ENCODE assay signal across 17 mouse cellular contexts in the genomic region with DNA sequence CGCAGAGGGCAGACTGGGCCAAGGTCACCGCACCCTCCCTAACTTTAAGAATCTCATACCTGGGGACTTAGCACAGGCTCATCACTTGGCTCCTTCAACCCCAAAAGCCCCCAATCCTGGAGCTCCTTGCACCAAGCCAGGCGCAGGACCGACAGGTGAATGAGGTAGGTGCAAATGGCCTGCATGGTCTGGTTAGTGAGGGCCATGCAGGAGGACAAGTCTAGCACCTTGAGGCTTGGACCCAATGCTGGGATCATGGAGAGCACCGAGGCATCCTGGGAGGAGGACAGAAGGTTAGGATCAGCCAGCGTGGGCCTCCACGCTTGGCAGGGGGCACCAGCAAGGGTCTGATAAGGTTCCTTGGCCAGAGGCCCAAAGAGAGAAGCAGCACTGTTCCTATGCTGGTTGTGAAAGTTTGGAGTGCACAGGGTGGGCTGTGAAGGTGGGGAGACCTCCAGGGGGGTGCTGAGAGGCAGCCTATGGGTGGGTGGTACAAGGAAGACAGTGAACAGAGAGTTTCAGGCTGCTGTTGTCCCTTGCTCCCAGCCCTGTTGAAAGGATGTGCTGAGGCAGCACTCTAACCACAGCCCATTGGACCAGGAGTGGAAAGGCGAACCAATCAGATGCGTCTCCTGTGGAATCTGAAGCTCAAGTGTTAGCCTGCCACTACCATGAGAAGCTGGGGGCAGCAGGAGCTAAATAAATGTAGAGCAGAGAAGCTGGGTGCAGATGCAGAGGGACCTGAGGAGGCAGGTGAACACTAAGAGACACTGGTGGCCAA. TPM values are rescaled to one million over a fixed set of nuclear protein-coding genes. Genes with fewer than 3 reads are reported as not detected.
DNase-seq lines count a peak whose midpoint lies in the region; ATAC-seq and TF ChIP-seq lines count a peak whose summit lies in the region.
"Had no signal": no experiment of that assay in that cellular context is flagged by ENCODE, and none has a peak within 500 bp of the region (broad histone marks: within the 10 kb centered on the region; RNA-seq: fewer than 3 reads in every experiment).

No protein-coding gene starts in this region.

- ATAC-seq in cerebellum, adult (ENCODE audit: insufficient number of reproducible peaks, low FRiP score, low TSS enrichment), result no peak
- ATAC-seq in heart, embryonic 11.5 days (replicated peaks; ENCODE audit: insufficient number of reproducible peaks, low FRiP score, low TSS enrichment), result no peak
- ATAC-seq in midbrain, embryonic 11.5 days (ENCODE audit: low FRiP score), result no peak
- no peak for ATAC-seq in midbrain, embryonic 15.5 days (replicated peaks)
- peak; percentile 18 for ATAC-seq in megakaryocyte progenitor cell, adult 5-6 weeks (replicated peaks; ENCODE audit: poor library complexity)
- no peak for ATAC-seq in intestine, embryonic 16.5 days
- ATAC-seq: hindbrain, postnatal 0 days had no signal

- no peak overlapping the region for H3K9ac ChIP-seq in heart, embryonic 11.5 days (ENCODE audit: low read depth, low read length)
- no peak overlapping the region for H3K9ac ChIP-seq in midbrain, embryonic 11.5 days (ENCODE audit: low read length)
- H3K9ac ChIP-seq in midbrain, embryonic 15.5 days, result no peak overlapping the region
- no peak overlapping the region for H3K9ac ChIP-seq in intestine, embryonic 16.5 days (ENCODE audit: low read depth, low read length)
- H3K9ac ChIP-seq: limb, embryonic 15.5 days; midbrain, embryonic 12.5 days had no signal

- H3K4me3 ChIP-seq in cerebellum, adult 2 months (replicated peaks; ENCODE audit: insufficient read depth, low read depth, low read length), result no peak overlapping the region
- H3K4me3 ChIP-seq in heart, embryonic 11.5 days (ENCODE audit: low read depth, low read length), result no peak overlapping the region
- H3K4me3 ChIP-seq in midbrain, embryonic 11.5 days (ENCODE audit: low read depth, low read length), result no peak overlapping the region
- no peak overlapping the region for H3K4me3 ChIP-seq in midbrain, embryonic 15.5 days
- no peak overlapping the region for H3K4me3 ChIP-seq in intestine, embryonic 16.5 days (ENCODE audit: low read length)
- H3K4me3 ChIP-seq: limb, embryonic 15.5 days; midbrain, embryonic 12.5 days had no signal

- H3K36me3 ChIP-seq in heart, embryonic 11.5 days (ENCODE audit: control insufficient read depth, insufficient read depth, low read length), result peaks cover 26% of the 10 kb centered on the region
- H3K36me3 ChIP-seq in midbrain, embryonic 11.5 days (ENCODE audit: control insufficient read depth, insufficient read depth, low read length), result peaks cover 7% of the 10 kb centered on the region
- H3K36me3 ChIP-seq in midbrain, embryonic 15.5 days (replicated peaks), result peaks cover 49% of the 10 kb centered on the region; the same call in 1 of the 2 replicates
- H3K36me3 ChIP-seq in intestine, embryonic 16.5 days (ENCODE audit: control insufficient read depth, insufficient read depth, low read length), result peaks cover 3% of the 10 kb centered on the region; the same call in 1 of the 2 replicates

- no peaks in the 10 kb centered on the region for H3K27me3 ChIP-seq in cerebellum, adult 2 months (ENCODE audit: control insufficient read depth, insufficient read depth, low read length)
- H3K27me3 ChIP-seq in heart, embryonic 11.5 days (ENCODE audit: control insufficient read depth, insufficient read depth, low read length), result no peaks in the 10 kb centered on the region
- no peaks in the 10 kb centered on the region for H3K27me3 ChIP-seq in midbrain, embryonic 11.5 days (ENCODE audit: control insufficient read depth, insufficient read depth, low read length)
- H3K27me3 ChIP-seq in midbrain, embryonic 15.5 days (replicated peaks), result no peaks in the 10 kb centered on the region
- H3K27me3 ChIP-seq in intestine, embryonic 16.5 days (replicated peaks; ENCODE audit: control insufficient read depth, insufficient read depth, low read length), result no peaks in the 10 kb centered on the region
- H3K27me3 ChIP-seq: CH12.LX; limb, embryonic 15.5 days; midbrain, embryonic 12.5 days had no signal

- H3K9me3 ChIP-seq in heart, embryonic 11.5 days (replicated peaks; ENCODE audit: control insufficient read depth, low read length), result no peaks in the 10 kb centered on the region
- H3K9me3 ChIP-seq in midbrain, embryonic 11.5 days (ENCODE audit: control insufficient read depth, low read length), result no peaks in the 10 kb centered on the region
- H3K9me3 ChIP-seq in midbrain, embryonic 15.5 days, result no peaks in the 10 kb centered on the region
- no peaks in the 10 kb centered on the region for H3K9me3 ChIP-seq in intestine, embryonic 16.5 days (ENCODE audit: control insufficient read depth, low read length)
- H3K9me3 ChIP-seq: limb, embryonic 15.5 days; midbrain, embryonic 12.5 days had no signal

- TF ChIP-seq CTCF in cerebellum, adult 2 months (IDR thresholded peaks at IDR 0.05; ENCODE audit: borderline replicate concordance, insufficient read depth, low read depth, low read length), result no peak

- H3K4me2 ChIP-seq in heart, embryonic 11.5 days, result no peak overlapping the region
- no peak overlapping the region for H3K4me2 ChIP-seq in midbrain, embryonic 11.5 days
- H3K4me2 ChIP-seq in midbrain, embryonic 15.5 days, result no peak overlapping the region
- H3K4me2 ChIP-seq in intestine, embryonic 16.5 days (ENCODE audit: low read depth, low read length), result no peak overlapping the region
- H3K4me2 ChIP-seq: limb, embryonic 15.5 days; midbrain, embryonic 12.5 days had no signal

- DNase-seq in cerebellum, adult 2 months, result no peak
- DNase-seq in heart, adult 11 months, result peak; percentile 86
- DNase-seq in midbrain, embryonic 11.5 days (ENCODE audit: low spot score, missing footprints), result peak; percentile 65
- DNase-seq: adrenal gland, postnatal 36 days; kidney, adult 2 months; kidney, postnatal 25 days; layer of hippocampus, adult 9-11 months; thymus, adult 18-20 months had no signal

- peak overlapping the region; percentile 25; the same call in 1 of the 2 replicates for H3K27ac ChIP-seq in cerebellum, adult 2 months (ENCODE audit: insufficient read depth, low read length)
- H3K27ac ChIP-seq in heart, embryonic 11.5 days (ENCODE audit: low read depth, low read length), result no peak overlapping the region
- no peak overlapping the region for H3K27ac ChIP-seq in midbrain, embryonic 11.5 days (ENCODE audit: low read depth, low read length)
- H3K27ac ChIP-seq in midbrain, embryonic 15.5 days, result no peak overlapping the region
- no peak overlapping the region for H3K27ac ChIP-seq in intestine, embryonic 16.5 days (ENCODE audit: low read length)
- H3K27ac ChIP-seq: hindbrain, postnatal 0 days; limb, embryonic 15.5 days; midbrain, embryonic 12.5 days had no signal

- 79% methylated on average over 9 of the region's 9 CpGs for WGBS in cerebellum, adult 2 months
- WGBS in heart, embryonic 11.5 days (ENCODE audit: insufficient replicate concordance), result 61% methylated on average over 9 of the region's 9 CpGs
- 82% methylated on average over 9 of the region's 9 CpGs for WGBS in midbrain, embryonic 11.5 days
- 79% methylated on average over 9 of the region's 9 CpGs for WGBS in midbrain, embryonic 15.5 days
- 81% methylated on average over 9 of the region's 9 CpGs for WGBS in intestine, embryonic 16.5 days

- TF ChIP-seq POLR2A in cerebellum, adult 2 months (IDR thresholded peaks at IDR 0.05; ENCODE audit: borderline replicate concordance, insufficient read depth, low read length), result no peak

- peaks cover 54% of the 10 kb centered on the region for H3K4me1 ChIP-seq in cerebellum, adult 2 months (ENCODE audit: control insufficient read depth, insufficient read depth, low read length)
- H3K4me1 ChIP-seq in heart, embryonic 11.5 days (ENCODE audit: control insufficient read depth, insufficient read depth, low read length), result peaks cover 4% of the 10 kb centered on the region; the same call in 1 of the 2 replicates
- no peaks in the 10 kb centered on the region for H3K4me1 ChIP-seq in midbrain, embryonic 11.5 days (ENCODE audit: control insufficient read depth, insufficient read depth, low read length)
- no peaks in the 10 kb centered on the region for H3K4me1 ChIP-seq in midbrain, embryonic 15.5 days
- no peaks in the 10 kb centered on the region for H3K4me1 ChIP-seq in intestine, embryonic 16.5 days (ENCODE audit: control insufficient read depth, insufficient read depth, low read length)
- H3K4me1 ChIP-seq: limb, embryonic 15.5 days; midbrain, embryonic 12.5 days had no signal

RNA-seq across cellular contexts. Expression of gene Elmo3, which starts 8.4 kb away (rescaled TPM):
- polyA plus RNA-seq in cerebellum, adult 2 months (2012; rRNA removed), result 12.4 and 15.2 TPM in 2 replicates
- polyA plus RNA-seq in heart, embryonic 11.5 days (2014; fragmentation: Nextera tagmentation; extraction: Ambion mirVana), result 2.9 and 4.2 TPM in 2 replicates
- 0.81 and 1.8 TPM in 2 replicates for polyA plus RNA-seq in midbrain, embryonic 11.5 days (2014; fragmentation: Nextera tagmentation; extraction: Ambion mirVana)
- 1.1 and 1.3 TPM in 2 replicates for polyA plus RNA-seq in midbrain, embryonic 15.5 days (2015; fragmentation: Nextera tagmentation; extraction: Ambion mirVana)
- total RNA-seq in megakaryocyte progenitor cell, adult 5-6 weeks (2015), result 0.49 and 0.71 TPM in 2 replicates
- total RNA-seq in megakaryocyte progenitor cell, adult 5-6 weeks (2017), result 0.33 and 0.88 TPM in 2 replicates
- 28.0 and 30.3 TPM in 2 replicates for polyA plus RNA-seq in intestine, embryonic 16.5 days (2015; fragmentation: Nextera tagmentation; extraction: Ambion mirVana)

RNA-seq across cellular contexts. Expression of gene Lrrc29, which starts 12.3 kb away (rescaled TPM):
- polyA plus RNA-seq in cerebellum, adult 2 months (2012; rRNA removed), result 5.0 and 6.3 TPM in 2 replicates
- 1.3 and 1.7 TPM in 2 replicates for polyA plus RNA-seq in heart, embryonic 11.5 days (2014; fragmentation: Nextera tagmentation; extraction: Ambion mirVana)
- 0.91 and 1.1 TPM in 2 replicates for polyA plus RNA-seq in midbrain, embryonic 11.5 days (2014; fragmentation: Nextera tagmentation; extraction: Ambion mirVana)
- polyA plus RNA-seq in midbrain, embryonic 15.5 days (2015; fragmentation: Nextera tagmentation; extraction: Ambion mirVana), result 0.68 and 1.1 TPM in 2 replicates
- total RNA-seq in megakaryocyte progenitor cell, adult 5-6 weeks (2015), result 1.2 and 2.0 TPM in 2 replicates
- total RNA-seq in megakaryocyte progenitor cell, adult 5-6 weeks (2017), result 1.3 and 2.9 TPM in 2 replicates
- polyA plus RNA-seq in intestine, embryonic 16.5 days (2015; fragmentation: Nextera tagmentation; extraction: Ambion mirVana), result 1.5 and 1.8 TPM in 2 replicates

RNA-seq across cellular contexts. Expression of gene Tmem208, which starts 12.3 kb away (rescaled TPM):
- polyA plus RNA-seq in cerebellum, adult 2 months (2012; rRNA removed), result 106 and 110 TPM in 2 replicates
- polyA plus RNA-seq in heart, embryonic 11.5 days (2014; fragmentation: Nextera tagmentation; extraction: Ambion mirVana), result 83.5 and 88.7 TPM in 2 replicates
- polyA plus RNA-seq in midbrain, embryonic 11.5 days (2014; fragmentation: Nextera tagmentation; extraction: Ambion mirVana), result 87.6 and 91.4 TPM in 2 replicates
- polyA plus RNA-seq in midbrain, embryonic 15.5 days (2015; fragmentation: Nextera tagmentation; extraction: Ambion mirVana), result 130 and 139 TPM in 2 replicates
- total RNA-seq in megakaryocyte progenitor cell, adult 5-6 weeks (2015), result 70.7 and 84.0 TPM in 2 replicates
- total RNA-seq in megakaryocyte progenitor cell, adult 5-6 weeks (2017), result 41.0 and 50.3 TPM in 2 replicates
- 141 and 142 TPM in 2 replicates for polyA plus RNA-seq in intestine, embryonic 16.5 days (2015; fragmentation: Nextera tagmentation; extraction: Ambion mirVana)

RNA-seq across cellular contexts. Expression of gene E2f4, which starts 16.3 kb away (rescaled TPM):
- 81.6 and 91.5 TPM in 2 replicates for polyA plus RNA-seq in cerebellum, adult 2 months (2012; rRNA removed)
- 70.7 and 81.9 TPM in 2 replicates for polyA plus RNA-seq in heart, embryonic 11.5 days (2014; fragmentation: Nextera tagmentation; extraction: Ambion mirVana)
- polyA plus RNA-seq in midbrain, embryonic 11.5 days (2014; fragmentation: Nextera tagmentation; extraction: Ambion mirVana), result 94.9 and 101 TPM in 2 replicates
- 45.3 and 48.9 TPM in 2 replicates for polyA plus RNA-seq in midbrain, embryonic 15.5 days (2015; fragmentation: Nextera tagmentation; extraction: Ambion mirVana)
- total RNA-seq in megakaryocyte progenitor cell, adult 5-6 weeks (2015), result 121 and 126 TPM in 2 replicates
- 47.0 and 53.6 TPM in 2 replicates for total RNA-seq in megakaryocyte progenitor cell, adult 5-6 weeks (2017)
- 86.7 and 89.2 TPM in 2 replicates for polyA plus RNA-seq in intestine, embryonic 16.5 days (2015; fragmentation: Nextera tagmentation; extraction: Ambion mirVana)

RNA-seq across cellular contexts. Expression of gene Exoc3l, which starts 17.9 kb away (rescaled TPM):
- polyA plus RNA-seq in cerebellum, adult 2 months (2012; rRNA removed), result 17.0 and 20.0 TPM in 2 replicates
- polyA plus RNA-seq in heart, embryonic 11.5 days (2014; fragmentation: Nextera tagmentation; extraction: Ambion mirVana), result 10.8 and 15.0 TPM in 2 replicates
- 6.4 and 8.6 TPM in 2 replicates for polyA plus RNA-seq in midbrain, embryonic 11.5 days (2014; fragmentation: Nextera tagmentation; extraction: Ambion mirVana)
- polyA plus RNA-seq in midbrain, embryonic 15.5 days (2015; fragmentation: Nextera tagmentation; extraction: Ambion mirVana), result 11.8 and 12.7 TPM in 2 replicates
- 0.52 and 0.61 TPM in 2 replicates for total RNA-seq in megakaryocyte progenitor cell, adult 5-6 weeks (2015)
- 0.20 and 1.6 TPM in 2 replicates for total RNA-seq in megakaryocyte progenitor cell, adult 5-6 weeks (2017)
- 6.6 and 7.4 TPM in 2 replicates for polyA plus RNA-seq in intestine, embryonic 16.5 days (2015; fragmentation: Nextera tagmentation; extraction: Ambion mirVana)

Comparison
In these comparisons a context has a peak if more than half of its experiments do, and no peak if none do; other contexts are left out.
1. DNase-seq: peak in heart, adult 11 months (single experiment) and midbrain, embryonic 11.5 days (single experiment); none in cerebellum, adult 2 months (0 of 2).